Mouse (Mus musculus) regulatory T cell (primary cell): ENCODE data around the gene Lrp1.

Experiments
- in situ Hi-C: fragments of 300-600 bp; cut with MboI, MseI; formaldehyde crosslinking; loops from one replicate; pipeline ENCODE4 v1.15.1; 2025; ENCODE audit warnings: high pct_unique_total_duplicates

The Lrp1 gene

GRCm38 (mm10) chr10:127617294-127617693 lies 3.7 kb downstream of the Lrp1 start:
- in situ Hi-C loops = no loop called here

- in situ Hi-C loops = no loop called here
Observed at GRCm38 (mm10) chr10:127616261-127616679, 4.7 kb downstream of the Lrp1 start.

- in situ Hi-C loops = no loop called here
Observed at GRCm38 (mm10) chr10:127615591-127615990, 5.4 kb downstream of the Lrp1 start.

GRCm38 (mm10) chr10:127615034-127615374 lies 5.9 kb downstream of the Lrp1 start:
- in situ Hi-C loops = no loop called here

GRCm38 (mm10) chr10:127614236-127615033 lies 6.5 kb downstream of the Lrp1 start:
- in situ Hi-C loops = no loop called here

GRCm38 (mm10) chr10:127612079-127612775 lies 8.7 kb downstream of the Lrp1 start:
- in situ Hi-C loops = no loop called here

GRCm38 (mm10) chr10:127610066-127610415 lies 10.9 kb downstream of the Lrp1 start:
- in situ Hi-C loops = no loop called here

GRCm38 (mm10) chr10:127609415-127610065 lies 11.4 kb downstream of the Lrp1 start:
- in situ Hi-C loops = no loop called here

- in situ Hi-C loops = no loop called here
Observed at GRCm38 (mm10) chr10:127607059-127607458, 13.9 kb downstream of the Lrp1 start.

- in situ Hi-C loops = no loop called here
Observed at GRCm38 (mm10) chr10:127605756-127606155, 15.2 kb downstream of the Lrp1 start.

GRCm38 (mm10) chr10:127605251-127605547 lies 15.7 kb downstream of the Lrp1 start:
- in situ Hi-C loops = no loop called here

GRCm38 (mm10) chr10:127604465-127605250 lies 16.3 kb downstream of the Lrp1 start:
- in situ Hi-C loops = no loop called here

- in situ Hi-C loops = no loop called here
Observed at GRCm38 (mm10) chr10:127603437-127604371, 17.2 kb downstream of the Lrp1 start.

GRCm38 (mm10) chr10:127602194-127602593 lies 18.8 kb downstream of the Lrp1 start:
- in situ Hi-C loops = no loop called here

GRCm38 (mm10) chr10:127599779-127600541 lies 21.0 kb downstream of the Lrp1 start:
- in situ Hi-C loops = no loop called here

- in situ Hi-C loops = no loop called here
Observed at GRCm38 (mm10) chr10:127599252-127599651, 21.7 kb downstream of the Lrp1 start.

GRCm38 (mm10) chr10:127598607-127599006 lies 22.3 kb downstream of the Lrp1 start:
- in situ Hi-C loops = no loop called here

- in situ Hi-C loops = no loop called here
Observed at GRCm38 (mm10) chr10:127597311-127597901, 23.5 kb downstream of the Lrp1 start.

GRCm38 (mm10) chr10:127596321-127596941 lies 24.5 kb downstream of the Lrp1 start:
- in situ Hi-C loops = no loop called here
